Mouse (Mus musculus) liver, embryonic 15.5 days (tissue): ENCODE data around the gene Wap. TPM values are rescaled to one million over a fixed set of nuclear protein-coding genes. Genes with fewer than 3 reads are reported as not detected.
A peak's percentile ranks its signal among the peaks of the same experiment; 100 is the strongest.

ENCODE experiments used
- ATAC-seq: fragments of 200-750 bp; cut with Nextera tagmentation; 2 replicates; pipeline ENCODE4 v1.8.0; 2017; ENCODE audit warnings: moderate number of reproducible peaks, mild to moderate bottlenecking, moderate library complexity; ENCODE audit not compliant: insufficient read depth
- H3K27ac ChIP-seq: fragments of 300-500 bp; sonication (generic); replicated peaks from 2 replicates; pipeline ENCODE4 v1.5.1; 2015; ENCODE audit warnings: mild to moderate bottlenecking, inconsistent platforms
- H3K27me3 ChIP-seq: fragments of 300-500 bp; sonication (generic); 2 replicates; pipeline ENCODE4 v1.6.1; 2015; ENCODE audit warnings: mild to moderate bottlenecking, inconsistent platforms
- H3K36me3 ChIP-seq: fragments of 300-500 bp; sonication (generic); replicated peaks from 2 replicates; pipeline ENCODE4 v1.6.1; 2015; ENCODE audit warnings: moderate library complexity, mild to moderate bottlenecking, inconsistent platforms
- H3K4me1 ChIP-seq: fragments of 300-500 bp; sonication (generic); replicated peaks from 2 replicates; pipeline ENCODE4 v1.6.1; 2015; ENCODE audit warnings: inconsistent platforms
- H3K4me2 ChIP-seq: fragments of 300-500 bp; sonication (generic); 2 replicates; pipeline ENCODE4 v1.6.1; 2015; ENCODE audit warnings: moderate library complexity, mild to moderate bottlenecking, inconsistent platforms
- H3K4me3 ChIP-seq: fragments of 300-500 bp; sonication (generic); replicated peaks from 2 replicates; pipeline ENCODE4 v1.5.1; 2015; ENCODE audit warnings: mild to moderate bottlenecking, inconsistent platforms
- H3K9ac ChIP-seq: fragments of 300-500 bp; sonication (generic); 2 replicates; pipeline ENCODE4 v1.6.1; 2015; ENCODE audit warnings: moderate library complexity, mild to moderate bottlenecking, inconsistent platforms
- H3K9me3 ChIP-seq: fragments of 300-500 bp; sonication (generic); replicated peaks from 2 replicates; pipeline ENCODE4 v1.6.1; 2016; ENCODE audit warnings: inconsistent platforms
- WGBS: fragments of 180-500 bp; shearing (Covaris S2); methylation state at CpG from one replicate; pipeline ENCODE4 v1.1.7; 2015; ENCODE audit warnings: mixed read lengths; ENCODE audit not compliant: insufficient replicate concordance; 5-methylcytosine and 5-hydroxymethylcytosine counted together
- polyA plus RNA-seq: library from polyadenylated mRNA; unstranded; fragments of >200 nt; fragmentation: Nextera tagmentation; extraction: Ambion mirVana; gene quantifications from 2 replicates; pipeline ENCODE4 v1.2.1, GENCODE M21; 2015

Gene Wap
- polyA plus RNA-seq, 1 experiment from 2014 or later: not detected

- H3K4me2 ChIP-seq: no peak overlapping the region
- peak overlapping the region; percentile 91 for H3K27ac ChIP-seq
- WGBS: 33% methylated on average over 4 of the region's 4 CpGs
- no peaks in the 10 kb centered on the region for H3K9me3 ChIP-seq
- no peaks in the 10 kb centered on the region for H3K27me3 ChIP-seq
- H3K4me1 ChIP-seq: peaks cover 56% of the 10 kb centered on the region
- H3K36me3 ChIP-seq: peaks cover 16% of the 10 kb centered on the region
- no peak for ATAC-seq
- H3K9ac ChIP-seq: no peak overlapping the region
- H3K4me3 ChIP-seq: no peak overlapping the region
Observed at GRCm38 (mm10) chr11:6627731-6628130, 10.7 kb downstream of the Wap start.

- H3K4me1 ChIP-seq: peaks cover 61% of the 10 kb centered on the region
- WGBS: 5% methylated on average over 16 of the region's 16 CpGs
- no peaks in the 10 kb centered on the region for H3K27me3 ChIP-seq
- H3K4me2 ChIP-seq: peak overlapping the region; percentile 88
- H3K27ac ChIP-seq: peak overlapping the region; percentile 91
- peak; percentile 22 for ATAC-seq
- H3K36me3 ChIP-seq: peaks cover 30% of the 10 kb centered on the region
- H3K4me3 ChIP-seq: peak overlapping the region; percentile 88
- H3K9me3 ChIP-seq: no peaks in the 10 kb centered on the region
- peak overlapping the region; percentile 71 for H3K9ac ChIP-seq
Observed at GRCm38 (mm10) chr11:6626388-6626772, 12.1 kb downstream of the Wap start.

GRCm38 (mm10) chr11:6625478-6626387 is 12.7 kb downstream of the Wap start, which contains the start of gene Tbrg4:
TSS of gene Tbrg4 (minus strand) at chr11:6626067.
- no peaks in the 10 kb centered on the region for H3K9me3 ChIP-seq
- peak within 1 kb of the TSS; percentile 88 for H3K4me2 ChIP-seq
- ATAC-seq: peak; percentile 89
- H3K27me3 ChIP-seq: no peaks in the 10 kb centered on the region
- H3K9ac ChIP-seq: peak within 1 kb of the TSS; percentile 71
- peaks cover 61% of the 10 kb centered on the region for H3K4me1 ChIP-seq
- H3K27ac ChIP-seq: peak within 1 kb of the TSS; percentile 91
- WGBS: under 1% methylated on average over 66 of the region's 66 CpGs
- H3K4me3 ChIP-seq: peak within 1 kb of the TSS; percentile 88
- peaks cover 36% of the 10 kb centered on the region for H3K36me3 ChIP-seq

- Histone ChIP-seq H3K27ac (peak overlapping the region; percentile 91), H3K4me2 (peak overlapping the region; percentile 88), H3K9ac (peak overlapping the region; percentile 71), H3K9me3 (no peaks in the 10 kb centered on the region), H3K27me3 (no peaks in the 10 kb centered on the region), H3K4me1 (peaks cover 61% of the 10 kb centered on the region), H3K4me3 (peak overlapping the region; percentile 88), H3K36me3 (peaks cover 46% of the 10 kb centered on the region)
- WGBS: 23% methylated on average over 14 of the region's 14 CpGs
- no peak for ATAC-seq
Observed at GRCm38 (mm10) chr11:6624619-6625382, 13.6 kb downstream of the Wap start.

GRCm38 (mm10) chr11:6623704-6624103 is 14.7 kb downstream of the Wap start:
- H3K4me1 ChIP-seq: peaks cover 53% of the 10 kb centered on the region

GRCm38 (mm10) chr11:6615250-6616205 is 22.9 kb downstream of the Wap start:
- Histone ChIP-seq H3K4me2 (no peak overlapping the region), H3K4me3 (no peak overlapping the region), H3K27ac (no peak overlapping the region; the same call in 1 of the 2 replicates), H3K9ac (no peak overlapping the region), H3K4me1 (0 out of 2 replicates have a peak, but pooled peaks cover 3% of the 10 kb centered on the region), H3K9me3 (no peaks in the 10 kb centered on the region), H3K36me3 (peaks cover 98% of the 10 kb centered on the region), H3K27me3 (no peaks in the 10 kb centered on the region)
- no peak for ATAC-seq
- WGBS: 71% methylated on average over 12 of the region's 12 CpGs

More at GRCm38 (mm10) chr11:6623704-6624103, 14.7 kb downstream of the Wap start:
- Histone ChIP-seq H3K36me3 (peaks cover 57% of the 10 kb centered on the region), H3K9me3 (no peaks in the 10 kb centered on the region), H3K27me3 (no peaks in the 10 kb centered on the region), H3K27ac (peak overlapping the region; percentile 91; the same call in 1 of the 2 replicates), H3K9ac (peak overlapping the region; percentile 35; the same call in 1 of the 2 replicates), H3K4me3 (peak overlapping the region; percentile 88), H3K4me2 (peak overlapping the region; percentile 88)
- no peak for ATAC-seq
- 33% methylated on average over 10 of the region's 10 CpGs for WGBS

- Histone ChIP-seq H3K36me3 (peaks cover 1% of the 10 kb centered on the region; the same call in 1 of the 2 replicates), H3K4me3 (peak within 1 kb of the TSS; percentile 20), H3K9ac (no peak within 1 kb of the TSS), H3K27ac (no peak within 1 kb of the TSS), H3K4me1 (peaks cover 28% of the 10 kb centered on the region), H3K4me2 (peak within 1 kb of the TSS; percentile 44), H3K9me3 (no peaks in the 10 kb centered on the region), H3K27me3 (peaks cover 58% of the 10 kb centered on the region)
- no peak for ATAC-seq
- WGBS: 6% methylated on average over 40 of the region's 41 CpGs
Observed at GRCm38 (mm10) chr11:6605491-6606399, 32.7 kb downstream of the Wap start, which contains the start of gene Nacad. TSS of gene Nacad (minus strand) at chr11:6606053.

- Histone ChIP-seq H3K4me3 (no peak overlapping the region), H3K4me2 (peak overlapping the region; percentile 44; the same call in 1 of the 2 replicates), H3K36me3 (no peaks in the 10 kb centered on the region), H3K4me1 (peaks cover 35% of the 10 kb centered on the region), H3K27ac (no peak overlapping the region), H3K9ac (no peak overlapping the region), H3K9me3 (no peaks in the 10 kb centered on the region), H3K27me3 (peaks cover 58% of the 10 kb centered on the region)
- WGBS: 22% methylated on average over 13 of the region's 13 CpGs
- ATAC-seq: no peak
Observed at GRCm38 (mm10) chr11:6605021-6605481, 33.4 kb downstream of the Wap start.

GRCm38 (mm10) chr11:6604604-6604936 is 33.9 kb downstream of the Wap start:
- H3K4me3 ChIP-seq: no peak overlapping the region
- H3K4me1 ChIP-seq: peaks cover 40% of the 10 kb centered on the region
- no peak for ATAC-seq
- H3K36me3 ChIP-seq: no peaks in the 10 kb centered on the region
- H3K9ac ChIP-seq: no peak overlapping the region
- H3K4me2 ChIP-seq: no peak overlapping the region
- no peak overlapping the region for H3K27ac ChIP-seq
- H3K9me3 ChIP-seq: no peaks in the 10 kb centered on the region
- peaks cover 58% of the 10 kb centered on the region for H3K27me3 ChIP-seq
